Mouse (Mus musculus): ENCODE measurements around the gene Spty2d1. TPM values are rescaled to one million over a fixed set of nuclear protein-coding genes. Genes with fewer than 3 reads are reported as not detected.

The Spty2d1 gene
- total RNA-seq, 1 experiment from 2014 or later: 43.9 TPM

DNA sequence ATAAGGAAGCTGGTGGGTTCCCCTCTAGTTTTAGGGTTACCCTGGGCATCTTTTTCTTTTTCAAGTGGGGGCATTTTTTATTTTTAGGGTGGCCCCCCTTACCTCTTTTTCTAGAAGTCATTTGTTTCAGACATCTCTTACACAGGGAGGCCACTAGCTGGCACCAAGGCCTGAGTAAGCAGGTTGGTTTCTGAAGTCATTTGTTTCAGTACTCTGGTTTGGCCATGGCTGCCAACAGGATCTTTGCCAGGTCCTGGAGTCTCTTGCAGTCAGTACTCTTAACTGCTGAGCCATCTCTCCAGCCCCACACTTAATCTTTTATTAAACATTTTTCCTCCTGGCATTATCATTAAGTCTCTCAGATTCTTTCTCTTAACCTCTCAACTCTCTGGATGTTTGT, 46.1 kb downstream of the Spty2d1 start:
- ATAC-seq (replicated peaks in 1 of 2; ENCODE audit: insufficient read depth in 1 of 2, low FRiP score in 2 of 2, low TSS enrichment in 1 of 2, low read depth in 1 of 2, poor library complexity in 2 of 2, severe bottlenecking in 2 of 2): no peak

DNA sequence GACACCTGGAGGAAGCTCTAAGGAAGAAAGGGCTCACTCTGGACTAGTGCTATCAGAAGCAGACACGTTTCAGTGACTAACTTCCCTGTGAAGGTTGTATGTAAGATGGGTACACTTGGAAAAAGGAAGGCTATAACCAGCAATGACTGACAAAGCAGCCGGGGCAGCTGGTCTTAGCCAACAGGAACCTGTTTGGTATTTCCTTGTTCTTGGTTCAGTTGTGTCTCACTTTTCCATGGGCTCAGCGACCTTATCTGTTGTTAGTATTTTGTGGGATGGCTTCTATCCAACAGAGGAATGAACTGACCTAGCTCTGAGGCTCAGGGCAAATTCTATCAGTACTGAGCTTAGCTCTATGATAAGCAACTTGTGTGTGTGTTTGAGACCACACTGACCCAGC, 47.2 kb downstream of the Spty2d1 start:
- no peak for ATAC-seq (replicated peaks in 1 of 2; ENCODE audit: insufficient read depth in 1 of 2, low FRiP score in 2 of 2, low TSS enrichment in 1 of 2, low read depth in 1 of 2, poor library complexity in 2 of 2, severe bottlenecking in 2 of 2)

DNA sequence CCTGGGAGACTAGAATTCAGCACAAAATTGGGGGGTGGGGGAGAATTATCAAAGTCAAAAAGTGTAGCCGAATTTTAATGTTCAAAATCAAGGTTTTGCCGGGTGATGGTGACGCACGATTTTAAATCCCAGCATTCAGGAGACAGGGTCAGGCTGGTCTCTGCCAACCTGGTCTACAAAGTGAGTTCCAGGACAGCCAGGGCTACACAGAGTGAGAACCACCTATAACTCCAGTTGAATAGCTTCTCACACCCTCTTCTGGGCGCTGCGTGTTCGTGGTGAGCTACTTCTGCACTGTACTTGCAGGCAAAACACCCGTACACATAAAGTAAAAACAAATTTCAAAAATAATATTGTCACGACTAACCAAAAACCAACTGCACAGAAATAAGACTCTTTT, 49.4 kb downstream of the Spty2d1 start:
- no peak for ATAC-seq (replicated peaks in 1 of 2; ENCODE audit: insufficient read depth in 1 of 2, low FRiP score in 2 of 2, low TSS enrichment in 1 of 2, low read depth in 1 of 2, poor library complexity in 2 of 2, severe bottlenecking in 2 of 2)

DNA sequence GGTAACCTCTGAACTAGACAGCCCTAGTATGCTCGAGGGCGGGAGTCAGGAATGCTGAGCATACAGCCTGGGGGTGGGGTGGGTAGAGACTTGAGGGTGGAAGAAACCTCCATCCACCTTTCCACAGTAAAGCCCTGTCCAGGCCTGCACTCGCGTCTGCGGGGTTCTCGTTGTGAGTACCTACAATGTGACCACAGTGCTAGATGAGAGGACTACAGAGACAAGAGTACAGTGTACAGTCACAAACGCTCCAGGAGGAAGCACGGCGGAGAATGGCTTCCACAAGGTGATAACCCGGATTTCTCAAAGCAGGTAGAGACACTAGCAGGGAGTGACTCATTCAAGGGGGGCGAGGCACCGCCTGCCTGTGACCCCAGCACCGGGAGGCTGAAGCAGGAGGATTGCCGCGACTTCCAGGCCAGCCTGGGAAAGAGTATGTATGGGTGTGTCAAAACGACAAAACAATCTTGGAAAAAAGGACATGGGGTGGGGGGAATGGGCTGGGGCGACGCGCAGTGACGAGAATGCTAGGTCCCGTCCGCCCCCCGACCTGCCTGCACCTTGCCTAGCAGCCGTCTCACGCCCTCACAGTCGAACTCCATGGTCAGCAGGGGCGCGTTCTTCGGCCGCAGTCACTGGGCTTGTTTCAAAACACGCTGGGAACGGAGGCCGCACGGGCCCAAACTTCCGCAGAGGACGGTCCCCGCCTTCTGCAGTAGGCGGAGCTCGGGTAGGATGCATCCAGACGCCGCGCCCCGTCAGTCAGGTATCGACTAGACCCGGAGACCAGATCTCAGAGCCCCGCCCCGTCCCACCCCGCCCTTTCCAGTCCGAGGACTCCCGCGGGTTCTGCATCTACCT, 50.1 kb downstream of the Spty2d1 start, which contains the start of gene Uevld:
TSS of gene Uevld (minus strand) at position 697 of the 861 bp plus-strand sequence.
- ATAC-seq (replicated peaks in 1 of 2; ENCODE audit: insufficient read depth in 1 of 2, low FRiP score in 2 of 2, low TSS enrichment in 1 of 2, low read depth in 1 of 2, poor library complexity in 2 of 2, severe bottlenecking in 2 of 2): peak; percentile 86 to 88

Other genes starting within 250 kb of the Spty2d1 start
- gene Hps5, start 212.3 kb downstream of the Spty2d1 start, total RNA-seq (2017): 31.6 and 42.5 TPM in 2 replicates
- gene Gtf2h1, start 212.3 kb downstream of the Spty2d1 start, total RNA-seq (2017): 77.6 and 92.8 TPM in 2 replicates
- gene Ldha, start 166.9 kb downstream of the Spty2d1 start, total RNA-seq (2017): 290 and 314 TPM in 2 replicates
- 4.6 TPM in 1 of 2 replicates, not detected in the other for gene Ldhc, start 147.2 kb downstream of the Spty2d1 start, total RNA-seq (2017)
- 61.9 and 66.0 TPM in 2 replicates for gene Tsg101, start 88.4 kb downstream of the Spty2d1 start, total RNA-seq (2017)
- 20.8 and 22.5 TPM in 2 replicates for gene Uevld, start 49.9 kb downstream of the Spty2d1 start, total RNA-seq (2017)
- not detected in 2 replicates for gene Gm9999, start 24.8 kb downstream of the Spty2d1 start, total RNA-seq (2017)
- gene Tmem86a, start 42.2 kb upstream of the Spty2d1 start, total RNA-seq (2017): 1.5 and 2.3 TPM in 2 replicates
- 0.31 TPM in 1 of 2 replicates, not detected in the other for gene Ptpn5, start 125.3 kb upstream of the Spty2d1 start, total RNA-seq (2017)
- gene Mrgpra6, start 196.5 kb upstream of the Spty2d1 start, total RNA-seq (2017): not detected in 2 replicates
- not detected in 2 replicates for gene Mrgpra9, start 244.4 kb upstream of the Spty2d1 start, total RNA-seq (2017)

Measured in hematopoietic stem cell, adult 5-6 weeks (primary cell).